Mouse (Mus musculus) myocyte (in vitro differentiated cells): ENCODE measurements around the gene Aldh16a1. TPM values are rescaled to one million over a fixed set of nuclear protein-coding genes. Genes with fewer than 3 reads are reported as not detected.

Source experiments
- H3K27me3 ChIP-seq: one replicate; pipeline ENCODE4 v1.6.1; 2011; ENCODE audit not compliant: control insufficient read depth, insufficient read depth, insufficient read length
- H3K36me3 ChIP-seq: one replicate; pipeline ENCODE4 v1.6.1; 2011; ENCODE audit not compliant: control insufficient read depth, insufficient read depth
- H3K4me2 ChIP-seq: one replicate; pipeline ENCODE4 v1.6.1; 2011; ENCODE audit warnings: low read depth, control low read depth
- H3K4me3 ChIP-seq: one replicate; pipeline ENCODE4 v1.5.1; 2011; ENCODE audit warnings: mild to moderate bottlenecking, control low read depth, moderate library complexity
- H3K79me2 ChIP-seq: one replicate; pipeline ENCODE4 v1.6.1; 2011; ENCODE audit not compliant: control insufficient read depth, insufficient read depth
- H3ac ChIP-seq: one replicate; pipeline ENCODE4 v1.6.1; 2011; ENCODE audit not compliant: control insufficient read depth, insufficient read length
- CEBPB ChIP-seq: IDR thresholded peaks from 2 replicates; pipeline ENCODE4 v1.6.1; 2011; ENCODE audit warnings: mild to moderate bottlenecking, moderate library complexity; ENCODE audit not compliant: poor library complexity, insufficient read depth, severe bottlenecking
- E2F4 ChIP-seq: IDR thresholded peaks from one replicate; pipeline ENCODE4 v1.6.1; 2011; ENCODE audit warnings: mild to moderate bottlenecking, control low read depth, moderate library complexity; ENCODE audit not compliant: insufficient read depth
- MAX ChIP-seq: IDR thresholded peaks from one replicate; pipeline ENCODE4 v1.6.1; 2011; ENCODE audit warnings: low read depth, mild to moderate bottlenecking, control low read depth
- MYOD1 ChIP-seq, 3 experiments: IDR thresholded peaks; one replicate each; pipeline ENCODE4 v1.6.1; 2011; ENCODE audit warnings: control low read depth in 2 of 3, low read depth in 2 of 3, mild to moderate bottlenecking in 2 of 3, moderate library complexity in 1 of 3; ENCODE audit not compliant: insufficient read length in 2 of 3, control insufficient read depth in 1 of 3
- MYOG ChIP-seq, 3 experiments: IDR thresholded peaks; one replicate each; pipeline ENCODE4 v1.6.1; 2011; ENCODE audit warnings: control low read depth in 2 of 3, low read depth in 2 of 3, mild to moderate bottlenecking in 2 of 3; ENCODE audit not compliant: insufficient read length in 2 of 3, control insufficient read depth in 1 of 3, insufficient read depth in 1 of 3
- POLR2A ChIP-seq: IDR thresholded peaks from one replicate; pipeline ENCODE4 v1.6.1; 2011; ENCODE audit warnings: low read depth, mild to moderate bottlenecking, control low read depth, moderate library complexity; ENCODE audit not compliant: insufficient read length
- POLR2AphosphoS2 ChIP-seq: IDR thresholded peaks from one replicate; pipeline ENCODE4 v1.6.1; 2011; ENCODE audit warnings: low read depth, control low read depth; ENCODE audit not compliant: insufficient read length
- REST ChIP-seq: IDR thresholded peaks from one replicate; pipeline ENCODE4 v1.6.1; 2011; ENCODE audit warnings: mild to moderate bottlenecking, control low read depth, moderate library complexity; ENCODE audit not compliant: insufficient read depth, insufficient read length
- SRF ChIP-seq: IDR thresholded peaks from one replicate; pipeline ENCODE4 v1.6.1; 2011; ENCODE audit warnings: low read depth; ENCODE audit not compliant: control insufficient read depth, insufficient read length
- TCF12 ChIP-seq: IDR thresholded peaks from one replicate; pipeline ENCODE4 v1.6.1; 2011; ENCODE audit warnings: mild to moderate bottlenecking, control low read depth; ENCODE audit not compliant: poor library complexity, insufficient read depth, severe bottlenecking
- TCF3 ChIP-seq: IDR thresholded peaks from one replicate; pipeline ENCODE4 v1.6.1; 2011; ENCODE audit warnings: low read depth, control low read depth; ENCODE audit not compliant: insufficient read length
- USF1 ChIP-seq: IDR thresholded peaks from one replicate; pipeline ENCODE4 v1.6.1; 2011; ENCODE audit warnings: low read depth, mild to moderate bottlenecking, control low read depth, moderate library complexity
- polyA plus RNA-seq: library from polyadenylated mRNA; unstranded; fragments of >200 nt; fragmentation: generic; extraction: Trizol; gene quantifications from one replicate; pipeline ENCODE4 v1.2.1, GENCODE M21; 2012; ENCODE audit warnings: missing spikeins

Gene Aldh16a1
- polyA plus RNA-seq, 1 experiment: 29.0 TPM

GRCm38 (mm10) chr7:45139904-45140723 is 14.3 kb downstream of the Aldh16a1 start:
- no peak overlapping the region for H3K4me2 ChIP-seq
- H3K79me2 ChIP-seq: no peaks in the 10 kb centered on the region
- H3K36me3 ChIP-seq: peaks cover 4% of the 10 kb centered on the region
- no peak overlapping the region for H3ac ChIP-seq
- no peaks in the 10 kb centered on the region for H3K27me3 ChIP-seq
- H3K4me3 ChIP-seq: no peak overlapping the region
- TF ChIP-seq CEBPB (no peak), MYOG (IDR thresholded peaks at IDR 0.05; ENCODE audit: control insufficient read depth in 1 of 3, insufficient read depth in 1 of 3, insufficient read length in 2 of 3, low read depth in 2 of 3) (no peak), USF1 (no peak), SRF (no peak), TCF3 (no peak), REST (no peak), TCF12 (no peak), MAX (no peak), E2F4 (no peak), MYOD1 (IDR thresholded peaks at IDR 0.05; ENCODE audit: control insufficient read depth in 1 of 3, insufficient read length in 2 of 3, low read depth in 2 of 3) (no peak), POLR2A (no peak), POLR2AphosphoS2 (no peak)

- H3K27me3 ChIP-seq: no peaks in the 10 kb centered on the region
- H3ac ChIP-seq: no peak overlapping the region
- no peak overlapping the region for H3K4me3 ChIP-seq
- H3K4me2 ChIP-seq: no peak overlapping the region
- no peaks in the 10 kb centered on the region for H3K36me3 ChIP-seq
- TF ChIP-seq USF1 (no peak), SRF (no peak), CEBPB (no peak), MYOD1 (IDR thresholded peaks at IDR 0.05; ENCODE audit: control insufficient read depth in 1 of 3, insufficient read length in 2 of 3, low read depth in 2 of 3) (no peak)
- no peaks in the 10 kb centered on the region for H3K79me2 ChIP-seq
These were observed 16.0 kb downstream of the Aldh16a1 start for GRCm38 (mm10) chr7:45138403-45138802.

GRCm38 (mm10) chr7:45137171-45138006 is 17.0 kb downstream of the Aldh16a1 start:
- H3K4me2 ChIP-seq: no peak overlapping the region

GRCm38 (mm10) chr7:45135993-45136567 is 18.3 kb downstream of the Aldh16a1 start, which contains the start of the genes Gm45713 and Flt3l:
Gm45713 (minus strand) TSS chr7:45136231.
Flt3l (minus strand) TSS chr7:45136432.
- Histone ChIP-seq H3K36me3 (no peaks in the 10 kb centered on the region), H3K27me3 (no peaks in the 10 kb centered on the region), H3K4me2 (peak within 1 kb of the TSS; percentile 84), H3K79me2 (no peaks in the 10 kb centered on the region), H3K4me3 (peak within 1 kb of the TSS; percentile 28), H3ac (no peak within 1 kb of the TSS)
- TF ChIP-seq CEBPB (no peak), TCF3 (no peak), MYOG (IDR thresholded peaks at IDR 0.05; ENCODE audit: control insufficient read depth in 1 of 3, insufficient read depth in 1 of 3, insufficient read length in 2 of 3, low read depth in 2 of 3) (peak in 1 of 3 experiments; percentile 33), POLR2AphosphoS2 (peak; percentile 29), MYOD1 (IDR thresholded peaks at IDR 0.05; ENCODE audit: control insufficient read depth in 1 of 3, insufficient read length in 2 of 3, low read depth in 2 of 3) (no peak), MAX (no peak), SRF (no peak), REST (no peak), TCF12 (no peak), E2F4 (no peak), POLR2A (peak; percentile 57)

More at GRCm38 (mm10) chr7:45137171-45138006, 17.0 kb downstream of the Aldh16a1 start:
- Histone ChIP-seq H3K27me3 (no peaks in the 10 kb centered on the region), H3ac (no peak overlapping the region), H3K36me3 (no peaks in the 10 kb centered on the region), H3K79me2 (no peaks in the 10 kb centered on the region), H3K4me3 (no peak overlapping the region)
- TF ChIP-seq CEBPB (no peak), E2F4 (no peak), USF1 (no peak), MYOD1 (IDR thresholded peaks at IDR 0.05; ENCODE audit: control insufficient read depth in 1 of 3, insufficient read length in 2 of 3, low read depth in 2 of 3) (no peak)
